Mouse (Mus musculus): ENCODE measurements at regions not wholly inside any gene's neighbourhood (a gene's known extent, or its start where the extent isn't known, plus 50 kb on each side); places are given as distances from the start of the nearest gene placed in this dataset.

GRCm38 (mm10) chr1:184140486-184140885 lies 106.4 kb upstream of the 1700056E22Rik start:
- DNase-seq (ENCODE audit: low spot score in 2 of 2), result no peak

- DNase-seq (ENCODE audit: low spot score in 2 of 2), result no peak
Measured at GRCm38 (mm10) chr1:184140082-184140481, 106.0 kb upstream of the 1700056E22Rik start.

GRCm38 (mm10) chr1:184138661-184139060 lies 104.6 kb upstream of the 1700056E22Rik start:
- no peak for DNase-seq (ENCODE audit: low spot score in 2 of 2)

GRCm38 (mm10) chr1:184130897-184131296 lies 96.8 kb upstream of the 1700056E22Rik start:
- DNase-seq (ENCODE audit: low spot score in 2 of 2), result no peak

GRCm38 (mm10) chr1:184127321-184127720 lies 93.2 kb upstream of the 1700056E22Rik start:
- DNase-seq (ENCODE audit: low spot score in 2 of 2), result no peak

DNA sequence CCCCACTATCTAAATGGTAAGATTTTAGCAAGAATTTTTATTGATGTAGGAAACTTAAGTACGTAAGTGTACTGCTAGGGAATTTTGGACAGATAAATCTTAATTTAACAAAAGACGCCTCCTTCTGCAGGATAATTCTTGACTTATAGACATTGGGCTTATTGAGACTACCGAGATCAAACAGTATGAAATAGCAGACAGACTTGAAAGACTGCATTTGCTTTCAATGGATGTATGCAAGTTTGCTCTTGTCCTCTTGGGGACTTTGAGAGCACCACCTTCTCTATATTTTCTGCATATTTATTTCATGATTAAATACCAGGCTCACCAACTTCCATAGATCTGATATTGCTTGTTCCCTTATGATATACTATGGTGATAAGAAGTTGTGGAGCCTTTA lies 92.8 kb upstream of the 1700056E22Rik start:
- no peak for DNase-seq (ENCODE audit: low spot score in 2 of 2)
